Mouse (Mus musculus) hindbrain, embryonic 10.5 days (tissue): Measurements from ENCODE around the gene Hsd17b2. TPM values are rescaled to one million over a fixed set of nuclear protein-coding genes. Genes with fewer than 3 reads are reported as not detected.

Experiments
- DNase-seq: peaks from one replicate; pipeline ENCODE4 v3.0.0-alpha.2; 2017; ENCODE audit warnings: low spot score
- H3K27ac ChIP-seq: fragments of 300-500 bp; sonication (generic); 2 replicates; pipeline ENCODE4 v1.5.1; 2016; ENCODE audit warnings: mild to moderate bottlenecking, moderate library complexity
- H3K27me3 ChIP-seq: fragments of 300-500 bp; sonication (generic); 2 replicates; pipeline ENCODE4 v1.6.1; 2016; ENCODE audit warnings: mild to moderate bottlenecking; ENCODE audit not compliant: poor library complexity, insufficient read depth, severe bottlenecking
- H3K36me3 ChIP-seq: fragments of 300-500 bp; sonication (generic); 2 replicates; pipeline ENCODE4 v1.6.1; 2016; ENCODE audit warnings: mild to moderate bottlenecking, moderate library complexity
- H3K4me1 ChIP-seq: fragments of 300-500 bp; sonication (generic); replicated peaks from 2 replicates; pipeline ENCODE4 v1.6.1; 2016; ENCODE audit warnings: mild to moderate bottlenecking
- H3K4me3 ChIP-seq: fragments of 300-500 bp; sonication (generic); 2 replicates; pipeline ENCODE4 v1.5.1; 2016; ENCODE audit warnings: mild to moderate bottlenecking, moderate library complexity
- H3K9me3 ChIP-seq: fragments of 300-500 bp; sonication (generic); 2 replicates; pipeline ENCODE4 v1.6.1; 2016; ENCODE audit warnings: mild to moderate bottlenecking, moderate library complexity
- WGBS: fragments of 180-500 bp; shearing (Covaris S2); methylation state at CpG from one replicate; pipeline ENCODE4 v1.1.7; 2016; 5-methylcytosine and 5-hydroxymethylcytosine counted together
- polyA plus RNA-seq: library from polyadenylated mRNA; unstranded; fragments of >200 nt; fragmentation: Nextera tagmentation; extraction: Ambion mirVana; gene quantifications from 2 replicates; pipeline ENCODE4 v1.2.1, GENCODE M21; 2016

Hsd17b2 gene
- polyA plus RNA-seq, 1 experiment from 2014 or later = not detected

GRCm38 (mm10) chr8:117762776-117763175 is 61.1 kb downstream of the Hsd17b2 start:
- no peaks in the 10 kb centered on the region for H3K36me3 ChIP-seq
- no peaks in the 10 kb centered on the region for H3K4me1 ChIP-seq
- H3K27me3 ChIP-seq = no peaks in the 10 kb centered on the region
- no peak overlapping the region for H3K4me3 ChIP-seq
- no peak overlapping the region for H3K27ac ChIP-seq
- 85% methylated on average over 6 of the region's 6 CpGs for WGBS
- no peak for DNase-seq
- H3K9me3 ChIP-seq = no peaks in the 10 kb centered on the region

GRCm38 (mm10) chr8:117764625-117765024 is 62.9 kb downstream of the Hsd17b2 start:
- H3K9me3 ChIP-seq = no peaks in the 10 kb centered on the region
- no peaks in the 10 kb centered on the region for H3K36me3 ChIP-seq
- H3K27ac ChIP-seq = no peak overlapping the region
- no peak overlapping the region for H3K4me3 ChIP-seq
- 78% methylated on average over 4 of the region's 4 CpGs for WGBS
- H3K27me3 ChIP-seq = no peaks in the 10 kb centered on the region
- no peaks in the 10 kb centered on the region for H3K4me1 ChIP-seq
- DNase-seq = no peak

- 82% methylated on average over 5 of the region's 5 CpGs for WGBS
- Histone ChIP-seq H3K36me3 (no peaks in the 10 kb centered on the region), H3K4me3 (no peak overlapping the region), H3K9me3 (no peaks in the 10 kb centered on the region), H3K4me1 (no peaks in the 10 kb centered on the region), H3K27me3 (no peaks in the 10 kb centered on the region), H3K27ac (no peak overlapping the region)
- no peak for DNase-seq
Measured at GRCm38 (mm10) chr8:117765947-117766346, 64.2 kb downstream of the Hsd17b2 start.

GRCm38 (mm10) chr8:117768971-117769370 is 67.3 kb downstream of the Hsd17b2 start:
- no peak overlapping the region for H3K4me3 ChIP-seq
- DNase-seq = no peak
- H3K27ac ChIP-seq = no peak overlapping the region
- H3K4me1 ChIP-seq = no peaks in the 10 kb centered on the region
- no peaks in the 10 kb centered on the region for H3K27me3 ChIP-seq
- no peaks in the 10 kb centered on the region for H3K9me3 ChIP-seq
- H3K36me3 ChIP-seq = no peaks in the 10 kb centered on the region
- 74% methylated on average over 7 of the region's 7 CpGs for WGBS

GRCm38 (mm10) chr8:117771115-117771836 is 69.6 kb downstream of the Hsd17b2 start:
- no peak for DNase-seq
- WGBS = 83% methylated on average over 9 of the region's 9 CpGs
- Histone ChIP-seq H3K36me3 (no peaks in the 10 kb centered on the region), H3K27me3 (no peaks in the 10 kb centered on the region), H3K4me3 (no peak overlapping the region), H3K9me3 (no peaks in the 10 kb centered on the region), H3K27ac (no peak overlapping the region), H3K4me1 (0 out of 2 replicates have a peak, but pooled peaks cover 4% of the 10 kb centered on the region)

- WGBS = 56% methylated on average over 2 of the region's 2 CpGs
- Histone ChIP-seq H3K4me3 (no peak overlapping the region), H3K4me1 (0 out of 2 replicates have a peak, but pooled peaks cover 4% of the 10 kb centered on the region), H3K27ac (no peak overlapping the region), H3K9me3 (no peaks in the 10 kb centered on the region), H3K36me3 (no peaks in the 10 kb centered on the region), H3K27me3 (no peaks in the 10 kb centered on the region)
- DNase-seq = peak; percentile 29
Measured at GRCm38 (mm10) chr8:117772126-117772525, 70.4 kb downstream of the Hsd17b2 start.

GRCm38 (mm10) chr8:117772597-117772996 is 70.9 kb downstream of the Hsd17b2 start:
- no peaks in the 10 kb centered on the region for H3K36me3 ChIP-seq

GRCm38 (mm10) chr8:117775626-117776025 is 73.9 kb downstream of the Hsd17b2 start:
- Histone ChIP-seq H3K4me3 (no peak overlapping the region), H3K36me3 (no peaks in the 10 kb centered on the region), H3K27me3 (no peaks in the 10 kb centered on the region), H3K27ac (no peak overlapping the region), H3K9me3 (no peaks in the 10 kb centered on the region), H3K4me1 (0 out of 2 replicates have a peak, but pooled peaks cover 4% of the 10 kb centered on the region)
- WGBS = 35% methylated on average over 10 of the region's 10 CpGs
- no peak for DNase-seq

More at GRCm38 (mm10) chr8:117772597-117772996, 70.9 kb downstream of the Hsd17b2 start:
- Histone ChIP-seq H3K9me3 (no peaks in the 10 kb centered on the region), H3K27me3 (no peaks in the 10 kb centered on the region), H3K27ac (no peak overlapping the region), H3K4me3 (no peak overlapping the region), H3K4me1 (0 out of 2 replicates have a peak, but pooled peaks cover 4% of the 10 kb centered on the region)
- DNase-seq = no peak
- WGBS = 61% methylated on average over 2 of the region's 2 CpGs

- H3K36me3 ChIP-seq = no peaks in the 10 kb centered on the region
- H3K27ac ChIP-seq = no peak overlapping the region
- H3K4me3 ChIP-seq = no peak overlapping the region
- 0 out of 2 replicates have a peak, but pooled peaks cover 4% of the 10 kb centered on the region for H3K4me1 ChIP-seq
- no peaks in the 10 kb centered on the region for H3K27me3 ChIP-seq
- no peaks in the 10 kb centered on the region for H3K9me3 ChIP-seq
- DNase-seq = no peak
- WGBS = 84% methylated on average over 10 of the region's 10 CpGs
Measured at GRCm38 (mm10) chr8:117776075-117776474, 74.4 kb downstream of the Hsd17b2 start.

- Histone ChIP-seq H3K27me3 (no peaks in the 10 kb centered on the region), H3K27ac (no peak overlapping the region), H3K4me3 (no peak overlapping the region), H3K9me3 (no peaks in the 10 kb centered on the region), H3K4me1 (0 out of 2 replicates have a peak, but pooled peaks cover 7% of the 10 kb centered on the region), H3K36me3 (no peaks in the 10 kb centered on the region)
- WGBS = 76% methylated on average over 11 of the region's 11 CpGs
- no peak for DNase-seq
Measured at GRCm38 (mm10) chr8:117778531-117779322, 77.0 kb downstream of the Hsd17b2 start.

- H3K9me3 ChIP-seq = no peaks in the 10 kb centered on the region
- no peaks in the 10 kb centered on the region for H3K27me3 ChIP-seq
- 0 out of 2 replicates have a peak, but pooled peaks cover 7% of the 10 kb centered on the region for H3K4me1 ChIP-seq
- WGBS = 88% methylated on average over 6 of the region's 6 CpGs
- no peak overlapping the region for H3K27ac ChIP-seq
- no peak overlapping the region for H3K4me3 ChIP-seq
- no peaks in the 10 kb centered on the region for H3K36me3 ChIP-seq
- no peak for DNase-seq
Measured at GRCm38 (mm10) chr8:117779344-117779743, 77.6 kb downstream of the Hsd17b2 start.

- 0 out of 2 replicates have a peak, but pooled peaks cover 3% of the 10 kb centered on the region for H3K9me3 ChIP-seq
- 66% methylated on average over 6 of the region's 6 CpGs for WGBS
- 0 out of 2 replicates have a peak, but pooled peaks cover 3% of the 10 kb centered on the region for H3K4me1 ChIP-seq
- no peaks in the 10 kb centered on the region for H3K27me3 ChIP-seq
- H3K36me3 ChIP-seq = peaks cover 2% of the 10 kb centered on the region
- H3K27ac ChIP-seq = no peak overlapping the region
- no peak overlapping the region for H3K4me3 ChIP-seq
- DNase-seq = no peak
Measured at GRCm38 (mm10) chr8:117781375-117782129, 79.8 kb downstream of the Hsd17b2 start.
